Mouse (Mus musculus): ENCODE measurements around the gene Rab36. TPM values are rescaled to one million over a fixed set of nuclear protein-coding genes. Genes with fewer than 3 reads are reported as not detected.

Gene Rab36
- total and polyA plus RNA-seq, 3 experiments: 12.9 to 38.1 (median 16.3) TPM

DNA sequence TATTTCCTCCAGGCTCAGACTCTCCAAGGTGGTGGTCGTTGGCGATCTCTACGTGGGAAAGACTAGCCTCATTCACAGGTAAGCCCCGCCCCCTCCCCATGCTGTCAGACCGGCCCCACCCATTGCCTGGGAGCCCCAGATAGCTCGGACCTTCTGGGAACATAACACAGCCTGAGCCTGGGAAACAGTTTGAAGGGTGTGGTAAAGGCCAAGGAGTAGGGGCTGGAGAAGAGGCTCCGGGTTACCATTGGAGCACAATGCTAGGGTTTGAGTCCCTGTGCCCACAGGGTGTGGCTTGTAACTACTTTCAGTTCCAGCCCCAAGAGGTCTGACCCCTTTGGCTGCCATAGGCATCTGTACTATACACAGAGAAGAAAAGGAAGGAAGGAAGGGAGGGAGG, 7.6 kb downstream of the Rab36 start:
- DNase-seq: no peak

GRCm38 (mm10) chr10:75045831-75046230, 9.0 kb downstream of the Rab36 start:
- no peak for DNase-seq

- DNase-seq: no peak
Measured at GRCm38 (mm10) chr10:75048711-75049110, 11.9 kb downstream of the Rab36 start.

- no peak for DNase-seq
Measured at GRCm38 (mm10) chr10:75051364-75052074, 14.7 kb downstream of the Rab36 start.

GRCm38 (mm10) chr10:75052902-75053301, 16.0 kb downstream of the Rab36 start:
- DNase-seq: peak; percentile 31

- DNase-seq: no peak
Measured at GRCm38 (mm10) chr10:75053655-75054054, 16.8 kb downstream of the Rab36 start.

GRCm38 (mm10) chr10:75054125-75054524, 17.3 kb downstream of the Rab36 start:
- peak; percentile 82 for DNase-seq

GRCm38 (mm10) chr10:75055672-75056071, 18.8 kb downstream of the Rab36 start:
- no peak for DNase-seq

DNA sequence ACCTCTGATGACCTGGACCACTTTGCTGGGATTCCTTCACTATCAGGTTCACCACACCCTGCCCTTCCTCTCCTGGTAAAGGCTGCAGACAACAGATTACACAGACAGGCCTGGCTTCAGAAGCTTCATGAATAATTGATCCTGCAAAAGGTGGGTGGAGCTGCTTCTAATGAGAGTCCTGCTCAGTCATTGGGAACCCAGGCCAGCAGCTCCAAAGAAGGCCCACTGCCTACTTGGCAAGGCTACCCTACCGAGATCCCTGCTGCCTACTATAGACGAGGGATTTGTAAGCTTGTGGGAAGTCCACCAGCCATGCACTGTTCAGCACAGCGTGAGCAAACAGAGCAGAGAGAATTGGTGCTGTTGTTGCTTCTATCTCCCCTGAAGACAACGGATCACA, 19.4 kb downstream of the Rab36 start:
- no peak for DNase-seq

DNA sequence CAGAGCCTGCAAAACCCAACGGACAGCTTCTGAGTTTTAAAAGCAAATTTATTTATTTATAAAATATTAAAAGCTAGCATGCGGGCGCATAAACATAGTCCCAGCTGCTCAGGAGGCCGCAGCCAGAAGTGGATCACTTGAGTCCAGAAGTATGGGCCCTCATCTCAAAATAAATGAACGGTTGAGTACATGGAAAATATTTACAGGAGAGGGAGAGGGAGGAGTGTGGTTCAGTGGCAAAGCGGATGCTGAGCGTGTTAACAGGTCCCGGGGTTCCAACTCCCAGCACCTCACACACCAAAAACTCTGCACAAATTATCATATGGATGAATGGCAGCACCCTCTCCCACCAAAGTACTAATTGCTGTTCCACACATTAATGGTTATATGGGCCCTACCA, 21.5 kb downstream of the Rab36 start:
- DNase-seq: no peak

DNA sequence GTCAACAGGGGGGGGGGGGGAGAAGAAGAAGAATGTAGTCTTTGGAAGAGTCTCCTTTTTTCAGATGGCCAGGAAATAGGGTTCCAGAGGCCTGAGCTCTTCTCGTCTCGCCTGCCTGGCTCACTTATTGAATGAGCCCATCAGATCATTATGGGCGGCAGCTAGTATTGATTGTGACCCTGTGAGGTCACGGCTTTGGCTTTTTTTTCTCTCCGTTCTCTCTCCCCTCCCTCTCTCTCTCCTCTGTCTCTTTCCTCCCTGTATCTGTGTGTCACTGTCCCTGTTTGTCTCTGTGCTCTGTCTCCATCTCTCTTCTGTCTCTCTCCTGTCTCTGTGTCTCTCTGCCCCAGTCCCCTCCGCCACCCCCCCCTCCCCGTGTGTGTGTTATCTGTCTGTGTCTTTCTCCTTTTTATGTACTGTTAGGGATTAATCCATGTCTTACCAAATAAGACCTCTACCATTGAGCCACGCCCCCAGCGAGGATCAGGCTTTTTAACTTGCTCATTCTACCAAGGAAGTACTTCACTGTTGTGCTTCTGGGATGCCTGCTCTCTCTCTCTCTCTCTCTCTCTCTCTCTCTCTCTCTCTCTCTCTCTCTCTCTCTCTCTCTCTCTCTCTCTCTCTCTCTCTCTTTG, 22.0 kb downstream of the Rab36 start:
- no peak for DNase-seq

DNA sequence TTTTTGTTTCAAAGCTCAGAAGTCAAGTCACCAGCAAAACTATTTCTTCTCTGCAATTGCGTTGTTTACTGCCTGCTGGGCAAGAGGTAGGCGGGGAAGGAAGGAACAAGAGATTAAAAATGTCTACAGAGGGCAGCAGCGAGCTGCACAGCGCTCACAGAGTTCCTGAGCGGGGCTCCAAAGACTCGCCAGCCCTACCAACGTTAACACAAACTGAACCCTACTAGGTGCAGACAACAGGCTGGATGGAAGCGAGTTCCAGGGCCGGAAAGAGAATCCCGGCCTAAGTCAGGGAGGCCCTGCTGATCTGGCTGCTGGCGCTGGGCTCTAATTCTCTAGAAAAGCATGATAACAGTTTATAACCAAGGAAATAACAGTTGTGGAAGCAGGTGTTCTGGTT, 22.5 kb downstream of the Rab36 start:
- peak; percentile 85 for DNase-seq

- DNase-seq: peak; percentile 92
Measured at GRCm38 (mm10) chr10:75060217-75060842, 23.5 kb downstream of the Rab36 start, which contains the start of gene Bcr. TSS of gene Bcr (plus strand) at chr10:75060592.

- peak; percentile 49 for DNase-seq
Measured at GRCm38 (mm10) chr10:75060843-75061235, 24.0 kb downstream of the Rab36 start.

DNA sequence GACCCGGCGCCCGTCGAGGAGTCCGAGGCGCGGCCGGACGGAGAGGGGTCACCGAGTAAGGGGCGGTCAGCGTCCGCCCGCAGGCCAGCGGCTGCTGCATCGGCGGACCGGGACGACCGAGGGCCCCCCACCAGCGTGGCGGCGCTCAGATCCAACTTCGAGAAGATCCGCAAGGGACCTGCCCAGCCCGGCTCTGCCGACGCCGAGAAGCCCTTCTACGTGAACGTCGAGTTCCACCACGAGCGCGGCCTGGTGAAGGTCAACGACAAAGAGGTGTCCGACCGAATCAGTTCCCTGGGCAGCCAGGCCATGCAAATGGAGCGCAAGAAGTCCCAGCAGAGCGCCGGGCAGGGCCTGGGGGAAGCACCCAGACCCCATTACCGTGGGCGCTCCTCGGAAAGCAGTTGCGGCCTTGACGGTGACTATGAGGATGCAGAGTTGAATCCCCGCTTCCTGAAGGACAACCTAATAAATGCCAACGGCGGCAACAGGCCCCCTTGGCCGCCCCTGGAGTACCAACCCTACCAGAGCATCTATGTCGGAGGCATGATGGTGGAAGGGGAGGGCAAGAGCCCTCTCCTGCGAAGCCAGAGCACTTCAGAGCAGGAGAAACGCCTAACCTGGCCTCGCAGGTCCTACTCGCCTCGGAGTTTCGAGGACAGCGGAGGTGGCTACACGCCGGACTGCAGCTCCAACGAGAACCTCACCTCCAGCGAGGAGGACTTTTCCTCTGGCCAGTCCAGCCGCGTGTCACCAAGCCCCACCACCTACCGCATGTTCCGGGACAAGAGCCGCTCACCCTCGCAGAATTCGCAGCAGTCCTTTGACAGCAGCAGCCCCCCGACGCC, 24.7 kb downstream of the Rab36 start:
- peak; percentile 56 for DNase-seq

- DNase-seq: no peak
Measured at GRCm38 (mm10) chr10:75062189-75062561, 25.3 kb downstream of the Rab36 start.

GRCm38 (mm10) chr10:75062621-75063020, 25.8 kb downstream of the Rab36 start:
- no peak for DNase-seq

DNA sequence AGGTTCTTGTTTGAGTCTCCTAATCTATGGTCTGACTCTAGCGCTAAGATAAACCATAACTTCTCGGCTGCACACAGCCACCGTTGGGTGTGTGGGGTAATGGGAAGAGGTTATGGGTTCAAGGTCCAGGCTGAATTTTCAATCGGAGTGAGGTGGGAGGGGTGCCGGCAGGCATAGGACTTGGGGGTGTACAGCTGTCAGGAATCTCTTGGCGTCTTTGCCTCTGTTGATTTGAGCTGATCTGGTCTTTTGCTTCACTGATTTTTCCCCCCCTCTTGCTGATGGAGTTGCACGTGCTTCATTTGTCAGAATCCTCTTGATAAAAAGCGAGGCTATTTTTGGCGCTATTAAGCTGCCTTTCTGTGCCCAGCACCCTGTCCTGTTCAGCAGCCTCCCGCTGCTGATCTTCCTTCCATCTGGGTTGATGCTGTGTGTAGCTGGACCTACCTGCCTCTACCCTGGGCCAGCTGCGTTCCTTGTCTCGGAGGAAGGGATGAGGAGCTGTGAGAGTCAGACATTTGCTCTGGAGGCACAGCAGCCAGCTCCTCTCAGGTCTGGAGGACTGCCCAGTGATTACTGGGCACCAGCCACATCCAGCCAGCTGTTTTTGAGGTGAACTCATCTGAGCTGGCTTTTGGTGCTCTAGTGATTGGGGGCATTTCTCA, 26.6 kb downstream of the Rab36 start:
- peak; percentile 66 for DNase-seq

- no peak for DNase-seq
Measured at GRCm38 (mm10) chr10:75065691-75066090, 28.8 kb downstream of the Rab36 start.

GRCm38 (mm10) chr10:75067446-75067845, 30.6 kb downstream of the Rab36 start:
- DNase-seq: no peak

GRCm38 (mm10) chr10:75068086-75068485, 31.2 kb downstream of the Rab36 start:
- no peak for DNase-seq
